Mouse (Mus musculus): ENCODE results near the gene March9.

DNA sequence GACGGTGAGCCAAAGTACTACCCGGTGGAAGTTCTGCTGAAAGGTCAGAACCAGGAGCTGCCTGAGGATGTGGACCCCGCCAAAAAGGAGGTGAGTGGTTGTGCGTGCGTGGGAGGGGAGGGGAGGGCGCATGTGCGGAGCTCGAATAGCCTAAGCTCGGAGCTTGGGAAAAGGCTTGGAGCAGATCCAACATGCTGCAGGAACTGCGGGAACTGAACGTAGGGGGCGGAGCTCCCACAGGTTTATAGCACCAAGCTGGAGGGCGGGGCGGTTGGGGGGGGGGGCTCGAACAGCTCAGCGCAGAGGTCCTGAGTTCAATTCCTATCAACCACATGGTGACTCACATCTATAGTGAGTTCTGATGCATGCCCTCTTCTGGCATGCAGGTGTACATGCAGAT is 41.6 kb downstream of the March9 start:
- no peak for TF ChIP-seq CTCF (IDR thresholded peaks at IDR 0.05; ENCODE audit: low read depth, low read length)
- no peak for TF ChIP-seq POLR2A (IDR thresholded peaks at IDR 0.05; ENCODE audit: extremely low read depth, insufficient read depth, low read length)

Measured in liver, adult 2 months (tissue).